Mouse (Mus musculus): ENCODE data around the gene Rhox2f.
"Not testable (repeated sequence)": the region's sequence is repeated elsewhere in the genome, so short reads cannot be mapped to it uniquely, and the experiment has no call there.

Gene Rhox2f

GRCm38 (mm10) chrX:37571105-37571504, at the start of gene Rhox2f:
Gene Rhox2f (plus strand): TSS chrX:37571405.
- in situ Hi-C loops (cut with MseI, MboI) = not testable (repeated sequence)

DNA sequence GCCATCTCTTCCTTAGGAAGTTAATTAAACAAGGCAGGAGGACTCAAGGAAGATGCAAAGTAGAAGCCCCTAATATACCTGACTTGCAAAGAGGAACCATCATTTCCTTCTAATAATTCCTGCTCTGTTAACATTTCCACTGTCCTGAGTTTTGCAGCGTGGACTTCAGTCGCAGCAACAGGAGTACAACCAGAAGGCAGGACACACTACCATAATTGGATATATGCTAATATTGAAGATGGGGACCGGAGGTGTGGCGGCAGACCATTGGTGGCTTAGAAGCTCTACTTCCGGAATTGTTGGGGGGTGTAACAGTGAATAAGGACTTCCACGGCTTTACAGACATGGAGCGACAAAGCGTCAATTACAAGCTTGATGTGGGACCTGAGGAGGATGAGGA, 41.1 kb upstream of the Rhox2f start, which contains the start of gene Rhox2e:
TSS of gene Rhox2e (plus strand) at position 301 of the 400 bp plus-strand sequence.
- in situ Hi-C loops (cut with MseI, MboI) = not testable (repeated sequence)

DNA sequence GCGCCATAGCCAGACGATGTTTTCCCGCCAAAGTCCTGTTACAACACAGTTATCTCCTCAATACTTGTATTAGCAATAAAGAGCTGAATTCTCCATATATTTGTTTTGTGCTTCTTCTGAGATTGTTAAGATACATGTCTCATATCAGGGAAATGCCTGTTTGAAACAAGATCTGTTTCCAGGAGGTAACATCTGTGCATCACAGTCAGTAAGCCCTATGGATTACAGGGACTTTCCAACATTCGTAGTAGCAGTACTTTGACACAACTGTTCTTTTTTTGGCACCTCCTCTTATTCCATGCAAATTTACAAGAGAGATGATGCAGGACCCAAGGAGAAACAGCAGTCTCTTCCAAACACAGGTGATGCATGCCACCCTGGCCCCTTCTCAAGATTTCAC, 29.5 kb upstream of the Rhox2f start, which contains the start of gene Rhox3e:
TSS of gene Rhox3e (plus strand) at position 301 of the 400 bp plus-strand sequence.
- in situ Hi-C loops (cut with MseI, MboI) = not testable (repeated sequence)

DNA sequence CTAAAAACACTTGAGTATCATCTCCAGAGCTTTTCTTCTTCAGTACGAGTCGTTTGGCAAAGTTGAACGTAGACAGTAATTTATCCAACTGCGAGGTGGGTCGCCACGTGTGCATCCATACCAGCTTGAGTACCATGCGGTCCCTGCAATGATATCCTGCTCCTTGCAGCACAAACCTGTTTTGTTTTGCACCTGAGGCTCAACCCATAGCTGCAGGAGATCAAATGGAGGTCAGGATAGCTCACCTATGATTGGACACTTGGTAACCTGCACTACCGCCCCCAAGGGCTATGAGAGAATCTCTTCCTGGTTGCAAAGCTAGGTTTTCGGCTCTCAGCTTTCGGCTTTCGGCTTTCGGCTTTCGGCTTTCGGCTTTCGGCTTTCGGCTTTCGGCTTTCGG, 14.1 kb upstream of the Rhox2f start, which contains the start of gene Rhox4e:
TSS of gene Rhox4e (plus strand) at position 301 of the 400 bp plus-strand sequence.
- in situ Hi-C loops (cut with MseI, MboI) = not testable (repeated sequence)

- in situ Hi-C loops (cut with MseI, MboI) = not testable (repeated sequence)
Measured at GRCm38 (mm10) chrX:37572638-37573037, 1.4 kb downstream of the Rhox2f start.

GRCm38 (mm10) chrX:37580692-37581091, 9.5 kb downstream of the Rhox2f start, which contains the start of gene Rhox3f:
Gene Rhox3f (plus strand): TSS chrX:37580992.
- in situ Hi-C loops (cut with MseI, MboI) = not testable (repeated sequence)

DNA sequence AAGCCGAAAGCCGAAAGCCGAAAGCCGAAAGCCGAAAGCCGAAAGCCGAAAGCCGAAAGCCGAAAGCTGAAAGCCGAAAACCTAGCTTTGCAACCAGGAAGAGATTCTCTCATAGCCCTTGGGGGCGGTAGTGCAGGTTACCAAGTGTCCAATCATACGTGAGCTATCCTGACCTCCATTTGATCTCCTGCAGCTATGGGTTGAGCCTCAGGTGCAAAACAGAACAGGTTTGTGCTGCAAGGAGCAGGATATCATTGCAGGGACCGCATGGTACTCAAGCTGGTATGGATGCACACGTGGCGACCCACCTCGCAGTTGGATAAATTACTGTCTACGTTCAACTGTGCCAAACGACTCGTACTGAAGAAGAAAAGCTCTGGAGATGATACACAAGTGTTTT, 36.4 kb downstream of the Rhox2f start, which contains the start of gene Rhox4f:
TSS of gene Rhox4f (minus strand) at position 101 of the 400 bp plus-strand sequence.
- in situ Hi-C loops (cut with MseI, MboI) = not testable (repeated sequence)
